Mouse (Mus musculus) CD4-positive, CD25-positive, alpha-beta regulatory T cell, adult 9 weeks (primary cell): ENCODE results near the gene Svs1. TPM values are rescaled to one million over a fixed set of nuclear protein-coding genes. Genes with fewer than 3 reads are reported as not detected.

Source experiments
- polyA plus RNA-seq: library from polyadenylated mRNA; unstranded; fragments of 100-300 nt; shearing (Covaris generic); gene quantifications from one replicate; pipeline ENCODE4 v1.2.1, GENCODE M21; 2017

Svs1 gene
- not detected for polyA plus RNA-seq

GRCm38 (mm10) chr6:48986444-48986990 lies at the start of gene Svs1:
Svs1 (plus strand) TSS chr6:48986861.

GRCm38 (mm10) chr6:48974663-48975062 lies 12.0 kb upstream of the Svs1 start, which contains the start of gene Doxl2:
Doxl2 (plus strand) TSS chr6:48974963.

GRCm38 (mm10) chr6:49036275-49037267 lies 49.9 kb downstream of the Svs1 start, which contains the start of gene Gpnmb:
Gpnmb (plus strand) TSS chr6:49036546.

Other genes with a start within 250 kb of the Svs1 start
- 196 TPM for gene Gimap1, start 247.8 kb upstream of the Svs1 start, polyA plus RNA-seq
- 259 TPM for gene Gimap5, start 240.7 kb upstream of the Svs1 start, polyA plus RNA-seq
- 2,133 TPM for gene Gimap3, start 216.0 kb upstream of the Svs1 start, polyA plus RNA-seq
- gene Tmem176a, start 145.9 kb upstream of the Svs1 start, polyA plus RNA-seq: 12.9 TPM
- gene Tmem176b, start 145.4 kb upstream of the Svs1 start, polyA plus RNA-seq: 18.8 TPM
- gene Aoc1, start 114.0 kb upstream of the Svs1 start, polyA plus RNA-seq: not detected
- gene 1600015I10Rik, start 57.0 kb upstream of the Svs1 start, polyA plus RNA-seq: not detected
- gene Doxl2, start 11.9 kb upstream of the Svs1 start, polyA plus RNA-seq: not detected
- 2.8 TPM for gene Gpnmb, start 49.7 kb downstream of the Svs1 start, polyA plus RNA-seq
- gene Malsu1, start 86.9 kb downstream of the Svs1 start, polyA plus RNA-seq: 21.0 TPM
- gene Igf2bp3, start 228.1 kb downstream of the Svs1 start, polyA plus RNA-seq: 3.4 TPM